8 mouse cellular contexts compared by ENCODE assay signal in the genomic region with DNA sequence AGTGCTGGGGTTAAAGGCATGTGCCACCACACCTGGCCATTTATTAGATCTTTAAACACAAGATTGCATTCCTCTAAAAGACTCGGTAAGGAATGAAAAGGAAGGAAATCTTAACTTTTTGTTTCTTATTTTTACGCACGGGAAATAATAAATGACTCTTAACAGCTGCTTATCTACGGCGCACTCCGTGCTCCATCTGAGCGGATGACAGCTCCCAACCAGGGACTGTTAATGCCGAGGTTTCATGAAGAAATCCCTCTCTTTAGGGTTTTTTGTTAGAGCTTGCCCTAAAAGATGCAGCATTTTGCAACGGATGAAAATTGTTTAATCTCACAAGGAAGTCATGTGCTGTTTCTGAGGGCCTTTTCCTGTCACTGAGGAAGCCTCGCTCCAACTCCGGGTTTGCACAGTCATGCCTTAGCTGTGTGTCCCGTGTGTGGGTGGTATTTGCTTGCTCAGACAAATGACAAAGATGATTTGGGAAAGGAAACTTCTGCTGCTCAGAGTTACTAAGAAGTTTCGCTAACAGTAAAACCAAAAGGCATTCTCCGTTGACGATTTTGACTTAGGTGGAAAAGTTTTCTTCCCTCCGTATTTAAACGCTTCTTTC. TPM values are rescaled to one million over a fixed set of nuclear protein-coding genes. Genes with fewer than 3 reads are reported as not detected.
DNase-seq lines count a peak whose midpoint lies in the region; ATAC-seq and TF ChIP-seq lines count a peak whose summit lies in the region.

No protein-coding gene starts in this region.

- ATAC-seq in liver, embryonic 14.5 days (ENCODE audit: insufficient read depth) = peak; percentile 83
- no peak; the same call in 1 of the 2 replicates for ATAC-seq in stomach, embryonic 15.5 days (ENCODE audit: insufficient read depth, low FRiP score, low read depth)
- ATAC-seq in forebrain, postnatal 0 days = no peak

- peak overlapping the region; percentile 14 to 19; a peak in 3 of 4 replicates for H3K4me3 ChIP-seq in liver, embryonic 14.5 days (ENCODE audit: insufficient read depth in 1 of 2, low read depth in 2 of 2, low read length in 2 of 2)
- H3K4me3 ChIP-seq in stomach, embryonic 15.5 days (replicated peaks) = no peak overlapping the region
- no peak overlapping the region for H3K4me3 ChIP-seq in forebrain, postnatal 0 days (ENCODE audit: low read depth, low read length)

- no peak for TF ChIP-seq EP300 in liver, embryonic 14.5 days (IDR thresholded peaks at IDR 0.05; ENCODE audit: low read depth)

- H3K27ac ChIP-seq in liver, embryonic 14.5 days = peak overlapping the region; percentile 22; the same call in 1 of the 2 replicates
- H3K27ac ChIP-seq in stomach, embryonic 15.5 days = peak overlapping the region; percentile 11; the same call in 1 of the 2 replicates
- H3K27ac ChIP-seq in forebrain, postnatal 0 days (ENCODE audit: low read depth, low read length) = no peak overlapping the region

- 9% methylated on average over 17 of the region's 17 CpGs for WGBS in liver, embryonic 14.5 days (ENCODE audit: insufficient replicate concordance)
- 41% methylated on average over 17 of the region's 17 CpGs for WGBS in stomach, embryonic 15.5 days
- 83% methylated on average over 17 of the region's 17 CpGs for WGBS in forebrain, postnatal 0 days

- peak overlapping the region; percentile 34; the same call in 1 of the 2 replicates for H3K9ac ChIP-seq in liver, embryonic 14.5 days (replicated peaks)
- H3K9ac ChIP-seq in stomach, embryonic 15.5 days = no peak overlapping the region
- no peak overlapping the region for H3K9ac ChIP-seq in forebrain, postnatal 0 days

- no peaks in the 10 kb centered on the region for H3K36me3 ChIP-seq in liver, embryonic 14.5 days (replicated peaks; ENCODE audit: control insufficient read depth, insufficient read depth, low read depth)
- H3K36me3 ChIP-seq in stomach, embryonic 15.5 days = no peaks in the 10 kb centered on the region
- H3K36me3 ChIP-seq in forebrain, postnatal 0 days (ENCODE audit: insufficient read depth) = no peaks in the 10 kb centered on the region

- H3K27me3 ChIP-seq in liver, embryonic 14.5 days (ENCODE audit: control insufficient read depth, insufficient read depth, low read length) = no peaks in the 10 kb centered on the region
- H3K27me3 ChIP-seq in stomach, embryonic 15.5 days (replicated peaks) = no peaks in the 10 kb centered on the region
- H3K27me3 ChIP-seq in forebrain, postnatal 0 days (ENCODE audit: insufficient read depth, low read length) = no peaks in the 10 kb centered on the region

- H3K4me1 ChIP-seq in liver, embryonic 14.5 days (replicated peaks; ENCODE audit: control insufficient read depth in 2 of 2, insufficient read depth in 2 of 2, low read length in 1 of 2) = peaks cover 7 to 10% of the 10 kb centered on the region in 2 experiments
- no peaks in the 10 kb centered on the region for H3K4me1 ChIP-seq in stomach, embryonic 15.5 days
- no peaks in the 10 kb centered on the region for H3K4me1 ChIP-seq in forebrain, postnatal 0 days (ENCODE audit: insufficient read depth)

- no peak for TF ChIP-seq CTCF in liver, embryonic 14.5 days (IDR thresholded peaks at IDR 0.05; ENCODE audit: low read depth)
- TF ChIP-seq CTCF in forebrain, postnatal 0 days (IDR thresholded peaks at IDR 0.05; ENCODE audit: low read depth) = no peak

- H3K9me3 ChIP-seq in liver, embryonic 14.5 days (ENCODE audit: control insufficient read depth, low read length) = no peaks in the 10 kb centered on the region
- no peaks in the 10 kb centered on the region for H3K9me3 ChIP-seq in stomach, embryonic 15.5 days
- H3K9me3 ChIP-seq in forebrain, postnatal 0 days (ENCODE audit: low read length) = no peaks in the 10 kb centered on the region

- intact Hi-C loops in heart, postnatal 10 days (cut with DNase I) = no loop called here

- peak; percentile 19 to 43 for DNase-seq in spleen, postnatal 4 days (ENCODE audit: low spot score in 2 of 2)
- no peak for DNase-seq in spleen, adult 12 weeks (ENCODE audit: low spot score)
- DNase-seq in heart, postnatal 10 days = peak; percentile 50 to 51
- peak in 2 of 3 experiments; percentile 20 to 56 for DNase-seq in liver, embryonic 14.5 days (ENCODE audit: low read depth in 3 of 3, low spot score in 3 of 3)
- DNase-seq in forebrain, postnatal 0 days = no peak
- no peak for DNase-seq in cerebellum, postnatal 25 days
- DNase-seq in frontal cortex, postnatal 25 days (ENCODE audit: low spot score in 2 of 2) = no peak

- peak overlapping the region; percentile 64 for H3K4me2 ChIP-seq in liver, embryonic 14.5 days (ENCODE audit: low read depth)
- H3K4me2 ChIP-seq in stomach, embryonic 15.5 days = peak overlapping the region; percentile 36
- H3K4me2 ChIP-seq in forebrain, postnatal 0 days (ENCODE audit: low read depth) = no peak overlapping the region

RNA-seq across cellular contexts. Expression of gene Cd200r1, which starts 13.1 kb away (rescaled TPM):
- total RNA-seq in heart, postnatal 10 days (2021) = under 1 TPM; 0.20 to 0.50 TPM
- 1.2 and 2.1 TPM in 2 replicates for polyA plus RNA-seq in liver, embryonic 14.5 days (2012; rRNA removed)
- 3.1 and 3.4 TPM in 2 replicates for polyA plus RNA-seq in liver, embryonic 14.5 days (2014; fragmentation: Nextera tagmentation; extraction: Ambion mirVana)
- 1.3 and 1.7 TPM in 2 replicates for polyA plus RNA-seq in stomach, embryonic 15.5 days (2015; fragmentation: Nextera tagmentation; extraction: Ambion mirVana)
- total RNA-seq in forebrain, postnatal 0 days (2014; rRNA removed) = 0.69 and 1.5 TPM in 2 replicates
- polyA plus RNA-seq in forebrain, postnatal 0 days (2015; fragmentation: Nextera tagmentation; extraction: Ambion mirVana) = 0.34 and 0.36 TPM in 2 replicates

RNA-seq across cellular contexts. Expression of gene Gtpbp8, which starts 32.5 kb away (rescaled TPM):
- 10 to 100 TPM; 13.3 to 13.8 TPM for total RNA-seq in heart, postnatal 10 days (2021)
- 2.6 and 4.1 TPM in 2 replicates for polyA plus RNA-seq in liver, embryonic 14.5 days (2012; rRNA removed)
- polyA plus RNA-seq in liver, embryonic 14.5 days (2014; fragmentation: Nextera tagmentation; extraction: Ambion mirVana) = 16.3 and 20.2 TPM in 2 replicates
- 29.0 and 30.8 TPM in 2 replicates for polyA plus RNA-seq in stomach, embryonic 15.5 days (2015; fragmentation: Nextera tagmentation; extraction: Ambion mirVana)
- 28.6 and 45.3 TPM in 2 replicates for total RNA-seq in forebrain, postnatal 0 days (2014; rRNA removed)
- polyA plus RNA-seq in forebrain, postnatal 0 days (2015; fragmentation: Nextera tagmentation; extraction: Ambion mirVana) = 26.9 and 32.0 TPM in 2 replicates

RNA-seq across cellular contexts. Expression of gene Cd200r4, which starts 32.9 kb away (rescaled TPM):
- total RNA-seq in heart, postnatal 10 days (2021) = not detected
- polyA plus RNA-seq in liver, embryonic 14.5 days (2012; rRNA removed) = 0.25 and 0.50 TPM in 2 replicates
- polyA plus RNA-seq in liver, embryonic 14.5 days (2014; fragmentation: Nextera tagmentation; extraction: Ambion mirVana) = 0.52 and 0.53 TPM in 2 replicates
- polyA plus RNA-seq in stomach, embryonic 15.5 days (2015; fragmentation: Nextera tagmentation; extraction: Ambion mirVana) = 0.24 and 0.43 TPM in 2 replicates
- total RNA-seq in forebrain, postnatal 0 days (2014; rRNA removed) = 0.38 TPM in 1 of 2 replicates, not detected in the other
- 0.19 and 0.22 TPM in 2 replicates for polyA plus RNA-seq in forebrain, postnatal 0 days (2015; fragmentation: Nextera tagmentation; extraction: Ambion mirVana)

RNA-seq across cellular contexts. Expression of gene Nepro, which starts 54.5 kb away (rescaled TPM):
- total RNA-seq in heart, postnatal 10 days (2021) = 1 to 10 TPM; 5.4 to 5.9 TPM
- 2.2 and 3.9 TPM in 2 replicates for polyA plus RNA-seq in liver, embryonic 14.5 days (2012; rRNA removed)
- 2.4 and 2.8 TPM in 2 replicates for polyA plus RNA-seq in liver, embryonic 14.5 days (2014; fragmentation: Nextera tagmentation; extraction: Ambion mirVana)
- polyA plus RNA-seq in stomach, embryonic 15.5 days (2015; fragmentation: Nextera tagmentation; extraction: Ambion mirVana) = 7.7 and 8.6 TPM in 2 replicates
- 4.0 and 5.4 TPM in 2 replicates for total RNA-seq in forebrain, postnatal 0 days (2014; rRNA removed)
- 1.7 and 2.2 TPM in 2 replicates for polyA plus RNA-seq in forebrain, postnatal 0 days (2015; fragmentation: Nextera tagmentation; extraction: Ambion mirVana)

Comparison
In these comparisons a context has a peak if more than half of its experiments do, and no peak if none do; other contexts are left out.
1. DNase-seq: peak in spleen, postnatal 4 days (2 of 2), heart, postnatal 10 days (2 of 2) and liver, embryonic 14.5 days (2 of 3); none in spleen, adult 12 weeks (single experiment), forebrain, postnatal 0 days (single experiment), cerebellum, postnatal 25 days (0 of 2) and frontal cortex, postnatal 25 days (0 of 2).
2. H3K4me3 ChIP-seq: peak in liver, embryonic 14.5 days (2 of 2); none in stomach, embryonic 15.5 days (single experiment) and forebrain, postnatal 0 days (single experiment).